Mouse (Mus musculus) kidney, embryonic 16.5 days (tissue): ENCODE results near the gene Tdrd9. TPM values are rescaled to one million over a fixed set of nuclear protein-coding genes. Genes with fewer than 3 reads are reported as not detected.

ENCODE experiments used
- ATAC-seq: fragments of 200-750 bp; cut with Nextera tagmentation; 2 replicates; pipeline ENCODE4 v1.8.0; 2017; ENCODE audit warnings: moderate TSS enrichment; ENCODE audit not compliant: low FRiP score, low TSS enrichment
- H3K27ac ChIP-seq: fragments of 300-500 bp; sonication (generic); 2 replicates; pipeline ENCODE4 v1.5.1; 2014; ENCODE audit warnings: low read length
- H3K27me3 ChIP-seq: fragments of 300-500 bp; sonication (generic); 2 replicates; pipeline ENCODE4 v1.6.1; 2014; ENCODE audit warnings: low read length, control low read depth, mixed read lengths; ENCODE audit not compliant: insufficient read depth
- H3K36me3 ChIP-seq: fragments of 300-500 bp; sonication (generic); 2 replicates; pipeline ENCODE4 v1.6.1; 2014; ENCODE audit warnings: low read length, control low read depth, mixed read lengths; ENCODE audit not compliant: insufficient read depth
- H3K4me1 ChIP-seq: fragments of 300-500 bp; sonication (generic); 2 replicates; pipeline ENCODE4 v1.6.1; 2014; ENCODE audit warnings: low read length, control low read depth, mixed read lengths; ENCODE audit not compliant: insufficient read depth
- H3K4me2 ChIP-seq: fragments of 300-500 bp; sonication (generic); replicated peaks from 2 replicates; pipeline ENCODE4 v1.6.1; 2014; ENCODE audit warnings: low read depth, low read length
- H3K4me3 ChIP-seq: fragments of 300-500 bp; sonication (generic); 2 replicates; pipeline ENCODE4 v1.5.1; 2014; ENCODE audit warnings: mild to moderate bottlenecking, low read length
- H3K9ac ChIP-seq: fragments of 300-500 bp; sonication (generic); replicated peaks from 2 replicates; pipeline ENCODE4 v1.6.1; 2014; ENCODE audit warnings: low read length
- H3K9me3 ChIP-seq: fragments of 300-500 bp; sonication (generic); 2 replicates; pipeline ENCODE4 v1.6.1; 2016; ENCODE audit warnings: low read length, control low read depth
- WGBS: fragments of 180-500 bp; shearing (Covaris S2); extraction: QIAGEN DNeasy Blood & Tissue Kit; methylation state at CpG from one replicate; pipeline ENCODE4 v1.1.7; 2014; 5-methylcytosine and 5-hydroxymethylcytosine counted together
- microRNA-seq: library from miRNA; unstranded; fragments of <30 nt; microRNA quantifications from one replicate; pipeline ENCODE4, GENCODE M21; 2016
- polyA plus RNA-seq: library from polyadenylated mRNA; unstranded; fragments of >200 nt; fragmentation: Nextera tagmentation; extraction: Ambion mirVana; gene quantifications from 2 replicates; pipeline ENCODE4 v1.2.1, GENCODE M21; 2015

Gene Tdrd9
- polyA plus RNA-seq, 1 experiment from 2014 or later, result 0.45 TPM

DNA sequence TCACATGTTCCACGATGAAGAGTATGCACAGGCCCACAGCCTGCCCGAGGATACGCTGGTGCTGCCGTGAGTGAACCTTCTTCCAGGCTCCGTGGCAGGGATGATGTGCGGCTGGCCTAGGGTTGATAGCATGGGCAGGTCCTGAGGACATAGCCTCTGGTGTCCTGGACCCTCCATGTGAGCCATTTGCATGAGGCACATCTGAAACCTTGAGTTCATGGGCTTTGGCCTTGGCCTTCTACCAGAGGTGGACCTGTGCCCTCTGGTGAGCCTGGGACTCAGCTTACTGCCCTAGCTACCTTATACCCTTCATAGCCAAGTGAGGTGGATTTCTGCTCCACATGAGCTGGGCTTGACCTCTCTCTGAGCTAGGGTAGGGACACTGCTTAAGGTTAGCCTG is 140.9 kb downstream of the Tdrd9 start:
- H3K4me3 ChIP-seq, result no peak overlapping the region
- 91% methylated on average over 6 of the region's 6 CpGs for WGBS
- H3K4me2 ChIP-seq, result no peak overlapping the region
- no peaks in the 10 kb centered on the region for H3K4me1 ChIP-seq
- H3K27ac ChIP-seq, result no peak overlapping the region
- H3K9me3 ChIP-seq, result no peaks in the 10 kb centered on the region
- no peak overlapping the region for H3K9ac ChIP-seq
- no peaks in the 10 kb centered on the region for H3K27me3 ChIP-seq
- no peak for ATAC-seq
- no peaks in the 10 kb centered on the region for H3K36me3 ChIP-seq

DNA sequence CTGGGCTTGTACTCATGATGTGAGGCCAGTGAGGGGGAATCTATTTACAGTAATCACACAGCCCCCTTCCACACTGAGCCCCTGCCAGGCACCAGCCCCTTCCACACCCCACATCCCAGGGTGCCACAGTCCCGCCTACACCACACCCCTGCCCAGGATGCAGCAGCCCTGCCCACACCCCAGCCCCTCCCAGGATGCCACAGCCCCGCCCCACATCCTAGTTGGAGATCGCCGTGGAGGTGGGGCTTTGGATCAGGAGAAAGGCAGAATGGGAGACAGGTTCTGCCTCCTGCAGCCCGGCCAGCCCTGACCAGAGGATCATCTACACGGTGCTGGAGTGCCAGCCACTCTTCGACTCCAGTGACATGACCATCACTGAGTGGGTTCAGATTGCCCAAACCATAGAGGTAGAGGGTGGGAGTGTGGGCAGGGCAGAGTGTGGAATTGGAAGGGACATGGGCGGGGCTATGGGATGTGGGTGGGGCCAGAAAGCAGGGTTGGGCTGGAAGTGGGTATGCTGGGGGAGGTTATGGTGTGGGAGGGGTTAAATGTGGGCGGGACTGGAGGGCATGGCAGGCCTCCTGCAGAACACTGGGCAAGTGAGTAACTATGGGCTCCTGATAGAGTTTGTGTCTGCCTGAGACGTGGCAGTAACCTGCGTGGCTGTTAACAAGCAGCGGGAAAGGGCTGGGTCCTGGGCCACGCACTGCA is 141.5 kb downstream of the Tdrd9 start:
- H3K36me3 ChIP-seq, result no peaks in the 10 kb centered on the region
- 20% methylated on average over 13 of the region's 13 CpGs for WGBS
- H3K4me1 ChIP-seq, result no peaks in the 10 kb centered on the region
- H3K27me3 ChIP-seq, result no peaks in the 10 kb centered on the region
- H3K9ac ChIP-seq, result no peak overlapping the region
- no peak overlapping the region for H3K27ac ChIP-seq
- peak; percentile 52 for ATAC-seq
- no peak overlapping the region for H3K4me2 ChIP-seq
- H3K9me3 ChIP-seq, result no peaks in the 10 kb centered on the region
- H3K4me3 ChIP-seq, result no peak overlapping the region

DNA sequence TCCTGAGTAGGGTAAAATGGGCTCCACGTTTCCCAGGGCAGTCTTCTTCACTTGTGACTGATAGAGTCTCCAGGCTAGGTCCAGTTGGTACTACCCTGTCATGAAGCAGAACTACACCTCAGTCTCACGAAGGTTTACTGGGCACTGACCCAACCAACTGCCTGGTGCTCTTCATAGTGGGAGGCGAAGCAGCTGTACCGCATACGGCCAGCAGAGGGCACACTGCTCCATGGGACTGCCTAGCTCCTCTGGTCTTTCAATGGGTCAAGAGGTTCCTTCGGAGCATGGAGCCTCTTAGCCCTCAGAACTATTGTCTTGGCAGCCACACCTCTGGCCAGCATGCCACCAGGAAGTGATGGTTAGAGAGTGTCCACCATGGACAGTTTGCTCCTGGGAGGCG is 142.4 kb downstream of the Tdrd9 start:
- peak; percentile 64 for ATAC-seq
- WGBS, result 16% methylated on average over 7 of the region's 7 CpGs
- H3K9me3 ChIP-seq, result no peaks in the 10 kb centered on the region
- no peaks in the 10 kb centered on the region for H3K27me3 ChIP-seq
- no peak overlapping the region for H3K27ac ChIP-seq
- no peak overlapping the region for H3K4me2 ChIP-seq
- no peaks in the 10 kb centered on the region for H3K36me3 ChIP-seq
- H3K9ac ChIP-seq, result no peak overlapping the region
- no peak overlapping the region for H3K4me3 ChIP-seq
- no peaks in the 10 kb centered on the region for H3K4me1 ChIP-seq

DNA sequence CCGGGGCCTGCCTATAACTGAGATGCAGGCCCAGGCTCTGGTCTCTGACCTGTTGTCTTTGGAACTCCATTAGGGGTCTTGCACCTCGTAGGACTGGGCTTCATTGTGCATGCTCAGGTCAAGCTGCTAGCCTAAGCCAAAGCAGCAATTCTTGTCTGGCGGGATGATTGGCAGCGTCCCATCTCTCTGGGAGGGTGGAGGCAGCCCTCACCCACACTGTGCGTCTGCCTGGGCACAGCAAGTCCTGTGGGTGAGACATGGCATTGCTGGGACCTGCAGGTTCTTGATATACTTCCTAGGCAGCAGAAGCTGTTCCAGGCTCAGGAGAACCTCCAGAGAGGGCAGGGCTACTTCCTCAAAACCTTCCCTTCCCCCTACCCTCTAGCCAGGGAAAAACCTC is 145.6 kb downstream of the Tdrd9 start:
- Histone ChIP-seq H3K27me3 (no peaks in the 10 kb centered on the region), H3K4me2 (no peak overlapping the region), H3K4me3 (no peak overlapping the region), H3K36me3 (no peaks in the 10 kb centered on the region), H3K4me1 (no peaks in the 10 kb centered on the region), H3K27ac (no peak overlapping the region), H3K9ac (no peak overlapping the region), H3K9me3 (no peaks in the 10 kb centered on the region)
- ATAC-seq, result no peak
- WGBS, result 83% methylated on average over 5 of the region's 5 CpGs

DNA sequence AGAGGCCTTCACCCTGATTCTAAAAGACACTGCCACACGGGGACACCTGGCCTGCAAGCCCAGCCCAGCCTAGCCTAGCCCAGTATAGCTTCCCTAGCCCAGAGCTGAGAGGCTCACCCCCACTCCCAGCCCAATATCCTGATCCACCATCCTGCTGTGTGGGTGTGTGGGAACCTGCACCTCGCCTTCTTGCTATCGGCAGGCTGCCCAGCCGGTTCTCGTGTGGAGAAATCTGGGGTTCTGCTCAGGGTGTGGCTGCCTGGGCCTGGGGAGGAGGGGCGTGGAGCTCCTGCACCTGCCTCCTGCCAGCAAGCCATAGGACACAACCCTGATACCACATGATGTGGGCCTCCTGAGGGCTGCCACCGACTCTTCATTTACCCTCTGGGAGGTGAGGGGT is 146.3 kb downstream of the Tdrd9 start:
- ATAC-seq, result no peak
- Histone ChIP-seq H3K4me2 (no peak overlapping the region), H3K27me3 (no peaks in the 10 kb centered on the region), H3K9ac (no peak overlapping the region), H3K27ac (no peak overlapping the region), H3K4me1 (no peaks in the 10 kb centered on the region), H3K36me3 (no peaks in the 10 kb centered on the region), H3K4me3 (no peak overlapping the region), H3K9me3 (no peaks in the 10 kb centered on the region)
- WGBS, result 67% methylated on average over 7 of the region's 7 CpGs

Small RNAs within 50 kb of the gene (microRNA-seq; reads per million reads assigned to microRNA genes)
- gene Mir3073a, result not detected
- gene Mir3073b, result not detected

Other genes starting within 250 kb of the Tdrd9 start
- gene Klc1, start 212.7 kb upstream of the Tdrd9 start, polyA plus RNA-seq, result 98.5 and 101 TPM in 2 replicates
- 12.4 and 16.1 TPM in 2 replicates for gene Xrcc3, start 157.7 kb upstream of the Tdrd9 start, polyA plus RNA-seq
- 133 and 159 TPM in 2 replicates for gene Zfyve21, start 157.4 kb upstream of the Tdrd9 start, polyA plus RNA-seq
- gene Ppp1r13b, start 63.4 kb upstream of the Tdrd9 start, polyA plus RNA-seq, result 7.4 and 14.7 TPM in 2 replicates
- 713 and 717 TPM in 2 replicates for gene Atp5mpl, start 4.6 kb upstream of the Tdrd9 start, polyA plus RNA-seq
- not detected in 2 replicates for gene Rd3l, start 9.8 kb downstream of the Tdrd9 start, polyA plus RNA-seq
- gene Aspg, start 135.1 kb downstream of the Tdrd9 start, polyA plus RNA-seq, result 3.7 TPM in 2 replicates
- gene Kif26a, start 174.6 kb downstream of the Tdrd9 start, polyA plus RNA-seq, result 3.8 and 4.4 TPM in 2 replicates